Mouse (Mus musculus) cerebellum, adult 18-20 months (tissue): ENCODE measurements at regions not wholly inside any gene's neighbourhood (a gene's known extent, or its start where the extent isn't known, plus 50 kb on each side); places are given as distances from the start of the nearest gene placed in this dataset.
"Not testable (repeated sequence)": the region's sequence is repeated elsewhere in the genome, so short reads cannot be mapped to it uniquely, and the experiment has no call there.

Source experiments
- DNase-seq, 2 experiments: peaks; one replicate each; pipeline ENCODE4 v3.0.0; 2021

DNA sequence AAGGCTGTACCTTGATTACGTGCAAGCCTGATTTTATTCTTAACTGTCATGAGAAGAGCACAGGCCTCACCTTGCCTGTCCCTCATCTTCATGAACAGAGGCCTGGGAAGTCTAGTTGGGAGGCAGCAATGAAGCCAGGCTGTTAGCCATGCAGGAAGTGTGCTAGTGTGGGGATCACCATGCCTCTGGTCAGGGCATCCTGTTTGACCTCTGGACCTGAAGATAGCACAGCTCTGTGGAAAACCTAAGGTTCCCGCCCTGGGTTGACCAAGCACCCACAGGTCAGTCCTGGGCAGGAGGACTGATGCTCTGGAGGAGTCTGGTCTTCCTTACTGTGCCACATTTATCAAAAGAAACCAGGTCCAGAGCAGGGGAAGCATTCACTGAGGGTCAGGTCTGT is 157.6 kb downstream of the Gm906 start:
- no peak for DNase-seq

DNA sequence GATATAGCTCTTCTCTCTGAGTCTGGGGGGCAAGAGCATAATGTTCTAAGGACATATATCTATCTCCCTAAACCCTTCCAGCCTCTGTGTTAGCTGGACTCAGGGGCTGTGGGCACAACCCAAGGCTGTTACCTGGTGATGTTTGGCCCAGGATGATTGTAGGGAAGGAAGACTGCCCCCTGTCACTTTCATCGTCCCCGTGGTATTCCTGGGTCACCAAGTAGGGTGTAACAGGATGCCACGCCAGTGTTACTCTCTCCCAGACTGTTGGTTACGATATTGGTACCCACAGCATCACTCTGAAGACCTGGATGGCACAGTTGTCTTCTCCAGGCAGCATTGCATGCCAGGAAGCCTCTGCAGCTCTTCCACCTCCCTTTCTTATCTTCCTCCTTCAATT is 185.3 kb downstream of the Gm906 start:
- no peak for DNase-seq

DNA sequence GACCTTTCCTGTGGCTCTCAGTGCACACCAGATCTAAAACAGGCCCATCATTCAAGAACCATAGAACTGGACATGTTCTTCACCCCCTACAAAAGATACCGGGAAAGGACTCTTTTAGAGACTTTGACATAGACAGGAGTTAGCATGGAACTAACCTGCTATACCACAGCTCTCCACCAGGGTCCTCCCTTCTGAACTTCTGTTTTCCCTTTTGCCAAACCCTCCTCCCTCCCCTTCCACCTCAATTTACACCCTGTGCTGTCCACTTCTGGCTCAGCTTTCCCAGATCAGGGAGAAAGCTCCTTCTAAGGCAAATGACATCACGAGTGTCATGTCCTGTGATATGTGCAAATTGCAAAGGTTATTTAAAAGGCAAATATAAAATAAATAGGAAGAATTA is 185.7 kb downstream of the Gm906 start:
- not testable (repeated sequence) for DNase-seq

DNA sequence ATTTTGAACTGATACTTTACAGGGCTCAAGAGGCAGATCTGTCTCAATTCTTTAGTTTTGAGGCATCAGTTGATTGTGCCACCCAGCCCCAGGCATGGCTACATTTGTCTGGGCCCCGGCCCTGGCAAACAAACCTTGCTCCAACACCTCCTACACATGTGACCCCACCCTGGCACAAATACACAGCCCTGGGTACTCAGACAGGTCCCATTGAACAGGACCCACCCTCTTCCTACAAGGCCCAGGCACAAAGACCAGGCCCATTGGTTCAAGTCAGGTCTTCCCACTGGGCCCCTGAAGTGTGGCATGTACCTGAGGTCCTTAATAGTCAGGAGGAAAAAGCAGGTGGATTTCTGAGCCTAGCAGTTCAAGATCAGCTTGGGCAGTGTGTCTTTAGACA is 190.4 kb downstream of the Gm906 start:
- DNase-seq = not testable (repeated sequence)

DNA sequence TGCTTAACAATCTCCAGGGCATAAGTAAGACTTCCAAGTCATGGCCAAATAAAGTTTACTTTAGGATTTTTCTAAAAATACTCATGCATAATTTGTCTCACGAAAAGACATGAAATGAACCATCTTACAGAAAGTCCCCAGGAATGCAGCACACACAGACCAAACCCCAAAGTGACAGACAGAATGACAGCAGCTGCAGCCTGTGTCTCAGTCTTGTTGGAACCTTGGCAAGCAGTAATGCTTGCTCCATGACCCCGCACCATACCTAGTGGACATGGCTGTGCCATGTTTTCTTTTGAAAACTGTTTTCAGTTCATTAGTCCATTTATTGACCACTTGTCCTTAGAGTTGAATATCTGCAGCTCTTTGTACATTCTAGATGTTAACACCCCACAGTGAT is 191.1 kb downstream of the Gm906 start:
- not testable (repeated sequence) for DNase-seq

DNA sequence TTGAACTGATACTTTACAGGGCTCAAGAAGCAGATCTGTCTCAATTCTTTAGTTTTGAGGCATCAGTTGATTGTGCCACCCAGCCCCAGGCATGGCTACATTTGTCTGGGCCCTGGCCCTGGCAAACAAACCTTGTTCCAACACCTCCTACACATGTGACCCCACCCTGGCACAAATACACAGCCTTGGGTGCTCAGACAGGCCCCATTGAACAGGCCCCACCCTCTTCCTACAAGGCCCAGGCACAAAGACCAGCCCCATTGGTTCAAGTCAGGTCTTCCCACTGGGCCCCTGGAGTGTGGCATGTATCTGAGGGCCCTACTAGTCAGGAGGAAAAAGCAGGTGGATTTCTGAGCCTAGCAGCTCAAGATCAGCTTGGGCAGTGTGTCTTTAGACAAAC is 198.4 kb downstream of the Gm906 start:
- not testable (repeated sequence) for DNase-seq

DNA sequence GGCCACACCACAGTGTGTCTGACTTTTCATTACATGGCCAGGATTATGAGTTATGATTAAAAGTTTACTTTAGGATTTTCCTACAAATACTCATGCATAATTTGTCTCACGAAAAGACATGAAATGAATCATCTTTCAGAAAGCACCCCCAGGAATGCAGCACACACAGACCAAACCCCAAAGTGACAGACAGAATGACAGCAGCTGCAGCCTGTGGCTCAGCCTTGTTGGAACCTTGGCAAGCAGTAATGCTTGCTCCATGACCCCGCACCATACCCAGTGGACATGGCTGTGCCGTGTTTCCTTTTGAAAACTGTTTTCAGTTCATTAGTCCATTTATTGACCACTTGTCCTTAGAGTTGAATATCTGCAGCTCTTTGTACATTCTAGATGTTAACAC is 199.0 kb downstream of the Gm906 start:
- DNase-seq = not testable (repeated sequence)

DNA sequence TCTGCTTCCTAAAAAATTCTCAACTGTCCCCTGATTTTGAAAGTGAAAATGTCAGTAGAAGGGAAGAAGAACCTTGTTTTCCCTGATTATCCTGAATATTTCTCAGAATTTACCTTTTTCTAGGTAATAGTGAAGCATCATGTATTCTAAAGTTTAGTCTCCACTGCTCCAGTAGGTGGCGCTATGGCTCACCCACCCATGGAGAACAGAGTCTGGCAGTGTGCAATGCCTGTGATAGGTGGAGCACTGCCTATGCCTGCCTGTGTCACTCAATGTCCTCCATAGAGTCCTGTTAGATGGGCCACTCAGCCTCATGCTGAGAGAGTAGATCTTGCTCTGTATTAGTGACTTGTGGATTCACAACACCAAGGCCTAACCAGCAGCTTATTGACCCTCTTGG is 218.4 kb downstream of the Gm906 start:
- DNase-seq = peak in 1 of 2 experiments; percentile 7

DNA sequence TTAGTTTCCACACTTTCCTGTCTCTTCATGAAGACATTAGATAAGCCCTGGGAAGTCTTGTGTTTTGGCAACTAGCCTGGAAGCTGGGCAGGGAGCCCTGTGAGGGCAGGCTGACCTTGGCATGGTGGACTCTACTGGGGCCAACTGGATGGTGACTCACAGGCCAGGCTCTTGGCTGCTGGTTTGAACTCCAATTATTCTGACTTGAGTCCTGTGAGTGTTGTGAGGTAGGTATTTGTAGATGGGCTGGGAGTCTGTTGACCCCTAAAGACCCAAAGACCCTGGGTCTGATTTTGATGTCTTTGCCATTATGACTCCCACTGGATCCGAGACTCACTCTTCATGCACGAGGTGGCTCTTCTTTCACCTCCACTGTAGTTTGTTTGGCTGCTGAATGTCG is 208.9 kb upstream of the Gm30302 start:
- not testable (repeated sequence) for DNase-seq

DNA sequence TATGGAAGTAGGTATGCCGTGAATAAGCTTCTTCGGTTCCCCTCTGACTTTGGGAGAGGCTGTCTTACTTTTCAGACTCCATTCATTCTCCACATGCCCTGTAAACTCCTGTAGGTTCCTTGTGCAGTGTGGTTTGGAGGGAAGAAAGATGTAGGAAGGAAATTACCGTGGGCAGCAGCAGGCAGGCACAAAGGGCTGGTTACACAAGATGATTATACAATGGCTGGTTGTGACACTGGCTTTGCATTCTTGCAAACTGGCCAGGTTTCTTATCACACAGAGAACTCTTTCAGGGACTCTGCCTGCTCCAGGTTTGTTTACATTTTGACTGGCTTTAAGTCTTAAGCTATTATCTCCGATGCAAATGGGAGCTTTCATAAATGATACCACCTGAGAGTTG is 167.3 kb upstream of the Gm30302 start:
- DNase-seq = not testable (repeated sequence)

DNA sequence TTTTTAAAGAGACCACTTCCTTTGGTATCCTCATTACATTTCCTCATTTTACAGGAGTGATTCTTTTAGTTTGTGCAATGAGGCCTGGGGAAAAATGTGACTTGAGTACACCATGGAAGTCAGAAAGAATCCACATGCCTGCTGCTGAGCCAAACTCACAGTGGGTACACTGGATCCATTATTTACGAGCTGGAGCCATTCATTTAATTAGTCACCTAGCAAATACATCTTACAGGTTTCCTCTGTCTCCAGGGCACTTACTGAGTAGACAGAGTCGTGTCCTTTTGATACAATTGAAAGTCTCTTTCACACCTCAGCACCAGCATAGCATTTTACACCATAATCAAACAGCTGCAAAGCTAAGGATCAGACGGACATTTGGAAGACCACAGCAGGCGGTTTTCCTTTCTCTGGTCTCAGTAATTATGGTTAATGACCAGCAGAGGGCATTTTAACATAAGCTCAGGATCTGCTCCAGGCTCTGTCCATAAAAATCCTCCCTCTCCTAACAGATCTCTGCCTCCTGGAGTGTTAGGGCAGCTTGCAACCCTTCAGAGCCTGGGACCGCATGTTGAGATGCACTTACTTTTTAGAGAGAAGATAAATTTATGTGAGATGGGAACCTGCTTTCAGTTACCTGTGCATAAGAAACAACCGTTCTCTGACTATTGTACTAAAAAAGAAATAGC is 159.3 kb upstream of the Gm30302 start:
- DNase-seq = peak; percentile 11 to 15

DNA sequence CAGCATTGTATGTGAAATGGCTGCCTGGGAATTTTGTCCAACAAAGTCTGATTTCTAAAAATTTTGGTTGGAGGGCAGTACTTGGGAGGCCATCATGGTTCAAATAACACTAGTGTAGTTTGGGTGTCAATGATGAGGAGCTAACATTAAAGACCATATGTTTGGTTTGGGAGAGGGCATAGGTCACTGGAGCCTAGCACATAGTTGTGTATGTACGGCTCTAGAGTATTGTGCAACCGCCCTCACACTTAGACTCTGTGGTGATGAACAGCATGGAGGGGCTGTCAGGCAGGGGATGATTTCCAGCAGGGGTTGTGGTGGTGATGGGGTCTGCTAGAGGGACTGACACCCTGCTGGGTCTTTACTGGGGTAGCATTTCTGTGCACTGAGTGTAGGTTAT is 117.0 kb upstream of the Gm30302 start:
- no peak for DNase-seq
